Mouse (Mus musculus) thymus, adult 2 months (tissue): ENCODE data around the gene Cox19. TPM values are rescaled to one million over a fixed set of nuclear protein-coding genes. Genes with fewer than 3 reads are reported as not detected.
"Not testable (repeated sequence)": the region's sequence is repeated elsewhere in the genome, so short reads cannot be mapped to it uniquely, and the experiment has no call there.

Experiments used
- DNase-seq: peaks from one replicate; pipeline ENCODE4 v3.0.0; 2021
- H3K27ac ChIP-seq: fragments of 200-500 bp; 2 replicates; pipeline ENCODE4 v1.5.1; 2012; ENCODE audit warnings: low read length, control low read depth; ENCODE audit not compliant: control insufficient read depth, insufficient read depth
- H3K27me3 ChIP-seq: fragments of 200-500 bp; 2 replicates; pipeline ENCODE4 v1.6.1; 2012; ENCODE audit warnings: mild to moderate bottlenecking, low read length, moderate library complexity, mixed read lengths; ENCODE audit not compliant: control insufficient read depth, insufficient read depth
- H3K36me3 ChIP-seq: fragments of 200-500 bp; 2 replicates; pipeline ENCODE4 v1.6.1; 2012; ENCODE audit warnings: mild to moderate bottlenecking, low read length, moderate library complexity; ENCODE audit not compliant: control insufficient read depth, insufficient read depth
- H3K4me1 ChIP-seq: fragments of 200-500 bp; replicated peaks from 2 replicates; pipeline ENCODE4 v1.6.1; 2012; ENCODE audit warnings: low read length; ENCODE audit not compliant: control insufficient read depth, insufficient read depth
- H3K4me3 ChIP-seq: fragments of 200-500 bp; 2 replicates; pipeline ENCODE4 v1.5.1; 2012; ENCODE audit warnings: mild to moderate bottlenecking, low read length, control low read depth, moderate library complexity; ENCODE audit not compliant: control insufficient read depth, insufficient read depth
- CTCF ChIP-seq: fragments of 200-500 bp; IDR thresholded peaks from 2 replicates; pipeline ENCODE4 v1.5.1; 2012; ENCODE audit warnings: mild to moderate bottlenecking, control low read depth, low read length, moderate library complexity, borderline replicate concordance; ENCODE audit not compliant: control insufficient read depth, poor library complexity, insufficient read depth; ENCODE audit errors: extremely low read depth
- POLR2A ChIP-seq: fragments of 200-500 bp; IDR thresholded peaks from 2 replicates; pipeline ENCODE4 v1.6.1; 2012; ENCODE audit warnings: mild to moderate bottlenecking, low read length, control low read depth, moderate library complexity; ENCODE audit not compliant: control insufficient read depth, poor library complexity, insufficient read depth; ENCODE audit errors: extremely low read depth
- WGBS: fragments of 180-500 bp; shearing (Covaris S2); methylation state at CpG from one replicate; pipeline ENCODE4 v1.1.7; 2018; 5-methylcytosine and 5-hydroxymethylcytosine counted together
- polyA plus RNA-seq: library from polyadenylated mRNA; depleted of rRNA; stranded (reverse); fragments of >200 nt; gene quantifications from 2 replicates; pipeline ENCODE4 v1.2.3, GENCODE M21; 2012

Cox19 gene
- polyA plus RNA-seq, 1 experiment = 99.2 TPM

DNA sequence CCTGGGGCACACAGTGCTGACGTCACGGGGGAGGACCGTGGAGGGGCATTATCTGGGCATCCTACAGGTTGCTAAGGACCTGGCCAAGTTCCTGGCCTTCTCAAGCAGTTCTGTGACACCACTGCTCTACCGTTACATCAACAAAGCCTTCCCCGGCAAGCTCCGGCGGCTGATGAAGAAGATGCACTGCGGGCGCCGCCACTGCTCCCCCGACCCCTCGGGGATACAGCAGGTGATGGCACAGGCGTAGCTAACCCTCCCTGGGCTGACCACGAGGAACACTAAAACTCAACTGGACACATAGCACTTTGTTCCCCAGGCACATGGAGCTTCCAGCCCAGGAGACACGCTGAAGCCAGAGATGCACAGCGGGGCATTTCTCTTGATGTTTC lies 42.0 kb upstream of the Cox19 start:
- DNase-seq = no peak
- no peak overlapping the region for H3K4me3 ChIP-seq
- WGBS = 95% methylated on average over 16 of the region's 16 CpGs
- TF ChIP-seq CTCF = no peak
- no peak for TF ChIP-seq POLR2A
- H3K27me3 ChIP-seq = no peaks in the 10 kb centered on the region
- H3K27ac ChIP-seq = no peak overlapping the region
- H3K36me3 ChIP-seq = peaks cover 4% of the 10 kb centered on the region; the same call in 1 of the 2 replicates
- peaks cover 17% of the 10 kb centered on the region for H3K4me1 ChIP-seq

- peaks cover 17% of the 10 kb centered on the region for H3K4me1 ChIP-seq
- H3K36me3 ChIP-seq = peaks cover 4% of the 10 kb centered on the region; the same call in 1 of the 2 replicates
- DNase-seq = no peak
- TF ChIP-seq CTCF (no peak), POLR2A (no peak)
- no peak overlapping the region for H3K4me3 ChIP-seq
- H3K27ac ChIP-seq = no peak overlapping the region
- 94% methylated on average over 37 of the region's 37 CpGs for WGBS
- no peaks in the 10 kb centered on the region for H3K27me3 ChIP-seq
Measured at GRCm38 (mm10) chr5:139392219-139393196, 41.3 kb upstream of the Cox19 start.

GRCm38 (mm10) chr5:139391309-139391990 lies 40.2 kb upstream of the Cox19 start:
- DNase-seq = no peak
- 94% methylated on average over 11 of the region's 11 CpGs for WGBS
- Histone ChIP-seq H3K4me3 (no peak overlapping the region), H3K4me1 (peaks cover 17% of the 10 kb centered on the region), H3K27ac (no peak overlapping the region), H3K36me3 (peaks cover 4% of the 10 kb centered on the region; the same call in 1 of the 2 replicates), H3K27me3 (no peaks in the 10 kb centered on the region)
- no peak for TF ChIP-seq POLR2A

GRCm38 (mm10) chr5:139390324-139391119 lies 39.3 kb upstream of the Cox19 start:
- H3K27me3 ChIP-seq, DNase-seq, H3K4me3 ChIP-seq, H3K27ac ChIP-seq, H3K36me3 ChIP-seq: not testable (repeated sequence)
- H3K4me1 ChIP-seq = peaks cover 21% of the 10 kb centered on the region
- 97% methylated on average over 5 of the region's 5 CpGs for WGBS

- peaks cover 15% of the 10 kb centered on the region for H3K4me1 ChIP-seq
- TF ChIP-seq POLR2A (no peak), CTCF (no peak)
- no peaks in the 10 kb centered on the region for H3K27me3 ChIP-seq
- WGBS = 84% methylated on average over 6 of the region's 6 CpGs
- no peak for DNase-seq
- H3K27ac ChIP-seq = no peak overlapping the region
- H3K4me3 ChIP-seq = no peak overlapping the region
- peaks cover 4% of the 10 kb centered on the region; the same call in 1 of the 2 replicates for H3K36me3 ChIP-seq
Measured at GRCm38 (mm10) chr5:139389676-139390061, 38.5 kb upstream of the Cox19 start.

GRCm38 (mm10) chr5:139388694-139389675 lies 37.8 kb upstream of the Cox19 start:
- no peak for DNase-seq
- peaks cover 4% of the 10 kb centered on the region; the same call in 1 of the 2 replicates for H3K36me3 ChIP-seq
- H3K27ac ChIP-seq = no peak overlapping the region
- H3K27me3 ChIP-seq = no peaks in the 10 kb centered on the region
- TF ChIP-seq CTCF (no peak), POLR2A (no peak)
- peaks cover 14% of the 10 kb centered on the region for H3K4me1 ChIP-seq
- 93% methylated on average over 17 of the region's 17 CpGs for WGBS
- no peak overlapping the region for H3K4me3 ChIP-seq
